30 mouse cellular contexts compared by ENCODE assay signal in genomic region chr2:117374293-117374830, GRCm38 (mm10). TPM values are rescaled to one million over a fixed set of nuclear protein-coding genes. Genes with fewer than 3 reads are reported as not detected.
DNase-seq lines count a peak whose midpoint lies in the region; ATAC-seq and TF ChIP-seq lines count a peak whose summit lies in the region.
"Had no signal": no experiment of that assay in that cellular context is flagged by ENCODE, and none has a peak within 500 bp of the region (broad histone marks: within the 10 kb centered on the region; RNA-seq: fewer than 3 reads in every experiment).

No protein-coding gene starts in this region.

- no peaks in the 10 kb centered on the region for H3K9me3 ChIP-seq in kidney, embryonic 14.5 days (ENCODE audit: control insufficient read depth, low read length)
- H3K9me3 ChIP-seq: G1E; heart, embryonic 12.5 days; hindbrain, embryonic 13.5 days; lung, embryonic 15.5 days had no signal

- H3K4me2 ChIP-seq in kidney, embryonic 14.5 days (replicated peaks; ENCODE audit: low read depth, low read length), result no peak overlapping the region
- H3K4me2 ChIP-seq: heart, embryonic 12.5 days; hindbrain, embryonic 13.5 days; lung, embryonic 15.5 days; midbrain, embryonic 11.5 days had no signal

- H3K36me3 ChIP-seq in kidney, adult 2 months (ENCODE audit: control insufficient read depth, insufficient read depth, low read length), result no peaks in the 10 kb centered on the region
- no peaks in the 10 kb centered on the region for H3K36me3 ChIP-seq in kidney, embryonic 14.5 days (ENCODE audit: control insufficient read depth, insufficient read depth, low read length)
- H3K36me3 ChIP-seq: G1E; heart, embryonic 12.5 days; hindbrain, embryonic 13.5 days; lung, embryonic 15.5 days had no signal

- WGBS in kidney, adult 2 months, result 45% methylated on average over 2 of the region's 2 CpGs
- WGBS in kidney, embryonic 14.5 days, result 56% methylated on average over 2 of the region's 2 CpGs

- H3K4me1 ChIP-seq in kidney, adult 2 months (ENCODE audit: control insufficient read depth, insufficient read depth, low read length), result no peaks in the 10 kb centered on the region
- H3K4me1 ChIP-seq in kidney, embryonic 14.5 days (ENCODE audit: control insufficient read depth, insufficient read depth, low read length), result no peaks in the 10 kb centered on the region
- H3K4me1 ChIP-seq: heart, embryonic 12.5 days; hindbrain, embryonic 13.5 days; lung, embryonic 15.5 days had no signal

- no peak overlapping the region for H3K4me3 ChIP-seq in kidney, adult 2 months (ENCODE audit: insufficient read depth, low read depth, low read length)
- H3K4me3 ChIP-seq in kidney, embryonic 14.5 days (ENCODE audit: low read length), result no peak overlapping the region
- H3K4me3 ChIP-seq: erythroblast, embryonic 14.5 days; heart, embryonic 12.5 days; hindbrain, embryonic 13.5 days; lung, embryonic 15.5 days had no signal

- H3K27me3 ChIP-seq in kidney, adult 2 months (replicated peaks; ENCODE audit: control insufficient read depth, insufficient read depth, low read length), result no peaks in the 10 kb centered on the region
- H3K27me3 ChIP-seq in kidney, embryonic 14.5 days (ENCODE audit: control insufficient read depth, insufficient read depth, low read length), result no peaks in the 10 kb centered on the region
- H3K27me3 ChIP-seq: heart, embryonic 12.5 days; hindbrain, embryonic 13.5 days; lung, embryonic 15.5 days had no signal

- no peak overlapping the region for H3K9ac ChIP-seq in kidney, embryonic 14.5 days (ENCODE audit: low read depth, low read length)
- H3K9ac ChIP-seq: heart, embryonic 12.5 days; hindbrain, embryonic 13.5 days; lung, embryonic 15.5 days had no signal

- no peak for TF ChIP-seq POLR2A in kidney, adult 2 months (IDR thresholded peaks at IDR 0.05; ENCODE audit: low read depth, low read length)

- peak; percentile 37 for DNase-seq in kidney, adult 2 months
- peak; percentile 8 for DNase-seq in 416B (ENCODE audit: low read depth)
- DNase-seq in T-cell, adult 2 months (ENCODE audit: low spot score), result peak; percentile 32
- no peak for DNase-seq in frontal cortex, postnatal 10 days (ENCODE audit: low spot score in 2 of 2)
- DNase-seq in layer of hippocampus, adult 8-10 months (ENCODE audit: low spot score in 2 of 2), result no peak
- no peak for DNase-seq in retina, embryonic 14.5 days (ENCODE audit: low spot score)
- DNase-seq: adrenal gland, adult 2 months; adrenal gland, postnatal 36 days; cerebellum, adult 18-20 months; cerebellum, postnatal 10 days; gastrocnemius, postnatal 25 days; heart, adult 18-20 months; heart, postnatal 4 days; kidney, adult 11 months; kidney, postnatal 10 days; layer of hippocampus, adult 9-11 months; liver; retina, postnatal 1 day; right cerebral cortex, postnatal 14 days had no signal

- no peak overlapping the region for H3K27ac ChIP-seq in kidney, adult 2 months (ENCODE audit: insufficient read depth, low read depth, low read length)
- no peak overlapping the region for H3K27ac ChIP-seq in kidney, embryonic 14.5 days (ENCODE audit: low read depth, low read length)
- H3K27ac ChIP-seq: hindbrain, embryonic 13.5 days; lung, embryonic 15.5 days had no signal

- TF ChIP-seq CTCF in kidney, adult 2 months (conservative IDR thresholded peaks at IDR 0.05; ENCODE audit: insufficient read depth, insufficient read length, low read depth, low read length), result no peak

- no peak for ATAC-seq in kidney, embryonic 14.5 days (ENCODE audit: low FRiP score, low TSS enrichment)
- ATAC-seq in megakaryocyte, adult 5-6 weeks (ENCODE audit: poor library complexity, severe bottlenecking), result peak; percentile 62; the same call in 1 of the 2 replicates
- ATAC-seq: Patski had no signal

RNA-seq across cellular contexts. Expression of gene Rasgrp1, which starts 31.6 kb away (rescaled TPM):
- polyA plus RNA-seq in kidney, adult 2 months (2012; rRNA removed), result 2.3 and 3.2 TPM in 2 replicates
- polyA plus RNA-seq in kidney, embryonic 14.5 days (2014; fragmentation: Nextera tagmentation; extraction: Ambion mirVana), result 0.11 and 0.38 TPM in 2 replicates
- 2.1 and 3.4 TPM in 2 replicates for total RNA-seq in megakaryocyte, adult 5-6 weeks (2015)
- 0.95 and 2.6 TPM in 2 replicates for total RNA-seq in megakaryocyte, adult 5-6 weeks (2017)
- 100 to 1,000 TPM; 328 to 405 (median 376) TPM for total RNA-seq in layer of hippocampus, adult 8-10 months (2022)
- total RNA-seq: gastrocnemius, adult 18-20 months; megakaryocyte progenitor cell, adult 5-6 weeks had no signal
- polyA plus RNA-seq: erythroblast, embryonic 14.5 days; G1E; Patski had no signal

Comparison
In these comparisons a context has a peak if more than half of its experiments do, and no peak if none do; other contexts are left out.
1. DNase-seq: peak in kidney, adult 2 months (single experiment), 416B (single experiment) and T-cell, adult 2 months (single experiment); none in frontal cortex, postnatal 10 days (0 of 2), layer of hippocampus, adult 8-10 months (0 of 2) and retina, embryonic 14.5 days (single experiment).
2. RNA of gene Rasgrp1, which starts 31.6 kb away (total RNA-seq): 328 to 405 TPM in layer of hippocampus, adult 8-10 months; 0.95 to 3.4 TPM in megakaryocyte, adult 5-6 weeks; every median in the first group is over 10 times any median in the second.